Mouse (Mus musculus): Measurements from ENCODE around the gene Erbb2. TPM values are rescaled to one million over a fixed set of nuclear protein-coding genes. Genes with fewer than 3 reads are reported as not detected.

Gene Erbb2
- polyA plus RNA-seq (2015; fragmentation: Nextera tagmentation; extraction: Ambion mirVana) = 34.1 and 41.9 TPM in 2 replicates

DNA sequence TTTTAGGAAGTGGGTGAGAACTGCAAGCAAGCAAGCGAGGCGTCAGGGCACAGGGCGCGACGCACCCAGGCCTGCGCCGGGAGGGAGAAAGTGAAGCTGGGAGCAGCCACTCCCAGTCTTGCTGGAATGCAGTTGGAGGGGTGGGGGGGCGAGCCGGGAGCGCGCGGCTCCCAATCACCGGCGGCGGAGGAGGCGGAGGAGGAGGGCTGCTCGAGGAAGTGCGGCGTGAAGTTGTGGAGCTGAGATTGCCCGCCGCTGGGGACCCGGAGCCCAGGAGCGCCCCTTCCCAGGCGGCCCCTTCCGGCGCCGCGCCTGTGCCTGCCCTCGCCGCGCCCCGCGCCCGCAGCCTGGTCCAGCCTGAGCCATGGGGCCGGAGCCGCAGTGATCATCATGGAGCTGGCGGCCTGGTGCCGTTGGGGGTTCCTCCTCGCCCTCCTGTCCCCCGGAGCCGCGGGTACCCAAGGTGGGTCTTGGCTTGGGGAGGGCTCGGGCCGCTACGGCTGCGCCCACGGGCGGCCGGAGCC is at the start of gene Erbb2:
TSS of gene Erbb2 (plus strand) at position 198 of the 524 bp plus-strand sequence.
- Histone ChIP-seq H3K9me3 (replicated peaks; ENCODE audit: control insufficient read depth, low read length) (no peaks in the 10 kb centered on the region), H3K4me2 (ENCODE audit: low read depth, low read length) (peak within 1 kb of the TSS; percentile 82), H3K4me3 (ENCODE audit: low read length) (peak within 1 kb of the TSS; percentile 99), H3K9ac (ENCODE audit: low read length) (peak within 1 kb of the TSS; percentile 99), H3K27ac (ENCODE audit: low read length) (peak within 1 kb of the TSS; percentile 97), H3K4me1 (ENCODE audit: control insufficient read depth, insufficient read depth, low read length) (peaks cover 59% of the 10 kb centered on the region), H3K36me3 (ENCODE audit: control insufficient read depth, insufficient read depth) (no peaks in the 10 kb centered on the region), H3K27me3 (ENCODE audit: control insufficient read depth, insufficient read depth, low read length) (no peaks in the 10 kb centered on the region)
- WGBS = under 1% methylated on average over 49 of the region's 49 CpGs
- peak; percentile 88 for ATAC-seq (replicated peaks; ENCODE audit: extremely low read depth, insufficient read depth, low FRiP score)

- Histone ChIP-seq H3K27ac (ENCODE audit: low read length) (no peak overlapping the region), H3K36me3 (ENCODE audit: control insufficient read depth, insufficient read depth) (no peaks in the 10 kb centered on the region), H3K4me3 (ENCODE audit: low read length) (no peak overlapping the region), H3K9me3 (replicated peaks; ENCODE audit: control insufficient read depth, low read length) (no peaks in the 10 kb centered on the region), H3K27me3 (ENCODE audit: control insufficient read depth, insufficient read depth, low read length) (no peaks in the 10 kb centered on the region), H3K4me2 (ENCODE audit: low read depth, low read length) (no peak overlapping the region), H3K9ac (ENCODE audit: low read length) (no peak overlapping the region), H3K4me1 (ENCODE audit: control insufficient read depth, insufficient read depth, low read length) (peaks cover 36% of the 10 kb centered on the region)
- WGBS = 77% methylated on average over 5 of the region's 5 CpGs
- ATAC-seq (replicated peaks; ENCODE audit: extremely low read depth, insufficient read depth, low FRiP score) = no peak
Observed at GRCm38 (mm10) chr11:98363817-98364216, 48.5 kb upstream of the Erbb2 start.

- no peak overlapping the region for H3K27ac ChIP-seq (ENCODE audit: low read length)
Observed at GRCm38 (mm10) chr11:98364410-98364809, 47.9 kb upstream of the Erbb2 start.

DNA sequence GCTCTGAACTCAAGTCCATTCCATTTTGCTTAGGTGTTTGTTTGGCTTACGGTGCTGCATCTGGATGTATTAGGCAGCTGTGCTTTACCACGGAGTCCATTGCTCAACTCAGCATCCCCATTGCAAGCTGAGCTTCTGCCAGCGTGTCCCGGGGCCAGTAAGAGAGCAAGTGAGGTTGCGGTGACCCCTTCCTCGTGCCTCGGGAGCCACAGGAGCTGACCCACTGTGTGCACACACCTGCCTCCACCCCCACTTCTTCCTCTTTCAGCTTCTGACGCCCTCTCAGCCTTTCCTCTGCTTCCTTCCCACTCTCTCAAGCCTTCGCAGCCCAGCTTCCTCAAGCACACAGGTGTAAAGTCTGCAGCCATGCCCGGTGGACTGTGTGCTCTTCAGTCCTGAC is 46.0 kb upstream of the Erbb2 start:
- no peaks in the 10 kb centered on the region for H3K9me3 ChIP-seq (replicated peaks; ENCODE audit: control insufficient read depth, low read length)
- no peak overlapping the region for H3K4me3 ChIP-seq (ENCODE audit: low read length)
- H3K4me1 ChIP-seq (ENCODE audit: control insufficient read depth, insufficient read depth, low read length) = peaks cover 32% of the 10 kb centered on the region
- no peaks in the 10 kb centered on the region for H3K36me3 ChIP-seq (ENCODE audit: control insufficient read depth, insufficient read depth)
- no peak overlapping the region; the same call in 1 of the 2 replicates for H3K9ac ChIP-seq (ENCODE audit: low read length)
- H3K27ac ChIP-seq (ENCODE audit: low read length) = peak overlapping the region; percentile 82
- no peak for ATAC-seq (replicated peaks; ENCODE audit: extremely low read depth, insufficient read depth, low FRiP score)
- 62% methylated on average over 10 of the region's 10 CpGs for WGBS
- H3K27me3 ChIP-seq (ENCODE audit: control insufficient read depth, insufficient read depth, low read length) = no peaks in the 10 kb centered on the region
- H3K4me2 ChIP-seq (ENCODE audit: low read depth, low read length) = no peak overlapping the region

More at GRCm38 (mm10) chr11:98364410-98364809, 47.9 kb upstream of the Erbb2 start:
- no peaks in the 10 kb centered on the region for H3K36me3 ChIP-seq (ENCODE audit: control insufficient read depth, insufficient read depth)
- no peak overlapping the region for H3K9ac ChIP-seq (ENCODE audit: low read length)
- no peaks in the 10 kb centered on the region for H3K27me3 ChIP-seq (ENCODE audit: control insufficient read depth, insufficient read depth, low read length)
- no peak overlapping the region for H3K4me3 ChIP-seq (ENCODE audit: low read length)
- H3K4me2 ChIP-seq (ENCODE audit: low read depth, low read length) = no peak overlapping the region
- ATAC-seq (replicated peaks; ENCODE audit: extremely low read depth, insufficient read depth, low FRiP score) = no peak
- WGBS = 86% methylated on average over 5 of the region's 5 CpGs
- peaks cover 32% of the 10 kb centered on the region for H3K4me1 ChIP-seq (ENCODE audit: control insufficient read depth, insufficient read depth, low read length)
- H3K9me3 ChIP-seq (replicated peaks; ENCODE audit: control insufficient read depth, low read length) = no peaks in the 10 kb centered on the region

DNA sequence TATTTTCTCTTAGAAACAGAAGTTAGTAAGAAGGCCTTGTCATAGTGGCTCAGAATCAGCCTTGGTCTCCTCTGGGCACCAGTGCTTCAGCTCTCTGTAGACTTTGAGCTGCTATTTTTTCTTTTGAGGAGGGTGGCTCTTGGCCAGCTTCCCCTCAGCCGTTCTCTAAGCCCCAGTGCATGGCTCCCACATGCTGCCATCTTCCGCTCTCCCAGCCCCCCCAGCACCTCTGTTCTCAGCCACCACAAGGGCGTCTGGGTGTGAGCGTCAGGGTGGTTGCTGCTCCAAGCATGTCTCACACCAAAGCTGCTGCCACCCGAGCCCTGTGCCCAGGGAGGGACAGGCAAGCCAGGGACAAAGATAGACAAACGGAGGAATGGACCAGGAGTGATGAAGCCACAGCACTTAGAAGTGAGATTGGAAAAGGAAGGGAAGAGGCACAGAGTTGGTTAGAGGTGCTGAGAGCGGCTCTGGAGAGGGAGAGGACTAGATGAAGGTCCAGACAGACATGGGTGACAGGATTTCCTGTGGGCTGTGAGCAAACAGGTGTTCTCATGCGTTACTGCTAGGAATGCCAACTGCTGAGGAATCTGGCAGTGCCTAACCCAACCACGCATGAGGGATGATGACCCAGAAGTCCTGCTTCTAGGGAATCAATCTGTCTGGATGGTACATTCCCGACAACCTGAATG is 45.0 kb upstream of the Erbb2 start:
- no peaks in the 10 kb centered on the region for H3K27me3 ChIP-seq (ENCODE audit: control insufficient read depth, insufficient read depth, low read length)
- no peaks in the 10 kb centered on the region for H3K36me3 ChIP-seq (ENCODE audit: control insufficient read depth, insufficient read depth)
- H3K4me2 ChIP-seq (ENCODE audit: low read depth, low read length) = peak overlapping the region; percentile 34
- peak overlapping the region; percentile 82 for H3K27ac ChIP-seq (ENCODE audit: low read length)
- H3K4me1 ChIP-seq (ENCODE audit: control insufficient read depth, insufficient read depth, low read length) = peaks cover 42% of the 10 kb centered on the region
- H3K9ac ChIP-seq (ENCODE audit: low read length) = peak overlapping the region; percentile 42; the same call in 1 of the 2 replicates
- H3K4me3 ChIP-seq (ENCODE audit: low read length) = no peak overlapping the region
- peak; percentile 18; the same call in 1 of the 2 replicates for ATAC-seq (replicated peaks; ENCODE audit: extremely low read depth, insufficient read depth, low FRiP score)
- H3K9me3 ChIP-seq (replicated peaks; ENCODE audit: control insufficient read depth, low read length) = no peaks in the 10 kb centered on the region
- WGBS = 46% methylated on average over 10 of the region's 10 CpGs

DNA sequence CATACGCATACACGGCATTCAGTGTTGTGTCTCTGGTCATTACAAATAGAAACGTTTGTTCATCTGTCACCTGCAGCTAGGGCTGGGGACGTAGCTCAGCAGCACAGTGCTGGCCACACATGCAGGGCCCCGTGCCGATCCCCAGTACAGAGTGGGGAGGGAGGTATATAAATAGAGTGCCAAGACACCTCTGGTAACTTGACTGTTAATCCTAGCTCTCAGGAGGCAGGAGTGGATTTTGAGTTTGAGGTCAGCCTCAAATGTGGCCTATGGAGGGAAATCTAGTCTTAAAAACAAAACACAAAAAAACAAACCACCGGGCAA is 44.4 kb upstream of the Erbb2 start:
- Histone ChIP-seq H3K4me3 (ENCODE audit: low read length) (no peak overlapping the region), H3K4me1 (ENCODE audit: control insufficient read depth, insufficient read depth, low read length) (peaks cover 44% of the 10 kb centered on the region), H3K36me3 (ENCODE audit: control insufficient read depth, insufficient read depth) (no peaks in the 10 kb centered on the region), H3K27ac (ENCODE audit: low read length) (peak overlapping the region; percentile 82), H3K9me3 (replicated peaks; ENCODE audit: control insufficient read depth, low read length) (no peaks in the 10 kb centered on the region), H3K9ac (ENCODE audit: low read length) (peak overlapping the region; percentile 42; the same call in 1 of the 2 replicates), H3K4me2 (ENCODE audit: low read depth, low read length) (peak overlapping the region; percentile 34; the same call in 1 of the 2 replicates), H3K27me3 (ENCODE audit: control insufficient read depth, insufficient read depth, low read length) (no peaks in the 10 kb centered on the region)
- 40% methylated on average over 7 of the region's 7 CpGs for WGBS
- ATAC-seq (replicated peaks; ENCODE audit: extremely low read depth, insufficient read depth, low FRiP score) = peak; percentile 68; the same call in 1 of the 2 replicates

- WGBS = 68% methylated on average over 6 of the region's 6 CpGs
- no peak overlapping the region for H3K4me2 ChIP-seq (ENCODE audit: low read depth, low read length)
- no peaks in the 10 kb centered on the region for H3K9me3 ChIP-seq (replicated peaks; ENCODE audit: control insufficient read depth, low read length)
- H3K4me3 ChIP-seq (ENCODE audit: low read length) = no peak overlapping the region
- no peak for ATAC-seq (replicated peaks; ENCODE audit: extremely low read depth, insufficient read depth, low FRiP score)
- no peak overlapping the region for H3K9ac ChIP-seq (ENCODE audit: low read length)
- peaks cover 55% of the 10 kb centered on the region for H3K4me1 ChIP-seq (ENCODE audit: control insufficient read depth, insufficient read depth, low read length)
- no peak overlapping the region for H3K27ac ChIP-seq (ENCODE audit: low read length)
- H3K27me3 ChIP-seq (ENCODE audit: control insufficient read depth, insufficient read depth, low read length) = no peaks in the 10 kb centered on the region
- H3K36me3 ChIP-seq (ENCODE audit: control insufficient read depth, insufficient read depth) = no peaks in the 10 kb centered on the region
Observed at GRCm38 (mm10) chr11:98369337-98369736, 42.9 kb upstream of the Erbb2 start.

- no peak overlapping the region for H3K9ac ChIP-seq (ENCODE audit: low read length)
- ATAC-seq (replicated peaks; ENCODE audit: extremely low read depth, insufficient read depth, low FRiP score) = no peak
Observed at GRCm38 (mm10) chr11:98370588-98370987, 41.7 kb upstream of the Erbb2 start.

DNA sequence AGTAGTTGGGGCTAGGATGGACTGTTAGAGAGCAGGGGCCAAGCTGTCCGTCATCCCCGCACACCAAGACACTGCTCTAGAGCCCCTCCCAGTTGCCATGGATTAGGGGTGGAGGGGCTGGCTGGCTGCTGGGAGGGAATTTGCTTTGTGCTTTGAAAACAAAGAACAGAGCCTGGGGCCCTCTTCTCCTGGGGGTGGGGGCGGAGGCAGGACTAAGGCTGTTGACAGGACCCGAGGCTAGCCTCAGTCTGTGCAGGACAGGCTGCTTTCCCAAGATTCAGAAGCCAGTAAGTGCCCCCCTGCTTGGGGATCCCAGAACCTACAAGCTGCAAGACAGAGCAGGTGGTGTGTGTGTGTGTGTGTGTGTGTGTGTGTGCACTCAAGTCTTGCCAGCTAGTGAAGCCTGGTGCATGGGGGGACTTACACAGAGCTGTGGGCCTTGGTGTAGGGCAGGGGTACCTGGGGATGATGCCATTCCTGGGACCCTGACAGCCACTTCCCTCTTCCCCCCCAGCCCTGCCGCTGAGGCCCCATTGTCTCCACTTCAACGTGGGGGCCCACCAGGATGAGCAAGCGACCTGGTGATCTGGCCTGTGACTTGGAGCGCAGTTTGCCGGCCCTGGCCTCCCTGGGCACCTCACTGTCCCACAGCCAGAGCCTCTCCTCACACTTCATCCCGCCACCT is 40.6 kb upstream of the Erbb2 start:
- H3K4me1 ChIP-seq (ENCODE audit: control insufficient read depth, insufficient read depth, low read length) = peaks cover 63% of the 10 kb centered on the region

More at GRCm38 (mm10) chr11:98370588-98370987, 41.7 kb upstream of the Erbb2 start:
- 86% methylated on average over 2 of the region's 2 CpGs for WGBS
- peaks cover 67% of the 10 kb centered on the region for H3K4me1 ChIP-seq (ENCODE audit: control insufficient read depth, insufficient read depth, low read length)
- no peak overlapping the region for H3K4me2 ChIP-seq (ENCODE audit: low read depth, low read length)
- no peaks in the 10 kb centered on the region for H3K27me3 ChIP-seq (ENCODE audit: control insufficient read depth, insufficient read depth, low read length)
- H3K4me3 ChIP-seq (ENCODE audit: low read length) = no peak overlapping the region
- H3K36me3 ChIP-seq (ENCODE audit: control insufficient read depth, insufficient read depth) = peaks cover 1% of the 10 kb centered on the region; the same call in 1 of the 2 replicates
- no peak overlapping the region for H3K27ac ChIP-seq (ENCODE audit: low read length)
- no peaks in the 10 kb centered on the region for H3K9me3 ChIP-seq (replicated peaks; ENCODE audit: control insufficient read depth, low read length)

More for the DNA sequence above, 40.6 kb upstream of the Erbb2 start:
- Histone ChIP-seq H3K27me3 (ENCODE audit: control insufficient read depth, insufficient read depth, low read length) (no peaks in the 10 kb centered on the region), H3K4me2 (ENCODE audit: low read depth, low read length) (no peak overlapping the region), H3K36me3 (ENCODE audit: control insufficient read depth, insufficient read depth) (peaks cover 8% of the 10 kb centered on the region; the same call in 1 of the 2 replicates), H3K27ac (ENCODE audit: low read length) (0 out of 2 replicates have a peak overlapping the region, but pooled peaks have one; percentile 16), H3K9ac (ENCODE audit: low read length) (peak overlapping the region; percentile 24; the same call in 1 of the 2 replicates), H3K9me3 (replicated peaks; ENCODE audit: control insufficient read depth, low read length) (no peaks in the 10 kb centered on the region), H3K4me3 (ENCODE audit: low read length) (no peak overlapping the region)
- WGBS = 55% methylated on average over 10 of the region's 10 CpGs
- no peak for ATAC-seq (replicated peaks; ENCODE audit: extremely low read depth, insufficient read depth, low FRiP score)
